11 mouse cellular contexts compared by ENCODE assay signal in the genomic region with DNA sequence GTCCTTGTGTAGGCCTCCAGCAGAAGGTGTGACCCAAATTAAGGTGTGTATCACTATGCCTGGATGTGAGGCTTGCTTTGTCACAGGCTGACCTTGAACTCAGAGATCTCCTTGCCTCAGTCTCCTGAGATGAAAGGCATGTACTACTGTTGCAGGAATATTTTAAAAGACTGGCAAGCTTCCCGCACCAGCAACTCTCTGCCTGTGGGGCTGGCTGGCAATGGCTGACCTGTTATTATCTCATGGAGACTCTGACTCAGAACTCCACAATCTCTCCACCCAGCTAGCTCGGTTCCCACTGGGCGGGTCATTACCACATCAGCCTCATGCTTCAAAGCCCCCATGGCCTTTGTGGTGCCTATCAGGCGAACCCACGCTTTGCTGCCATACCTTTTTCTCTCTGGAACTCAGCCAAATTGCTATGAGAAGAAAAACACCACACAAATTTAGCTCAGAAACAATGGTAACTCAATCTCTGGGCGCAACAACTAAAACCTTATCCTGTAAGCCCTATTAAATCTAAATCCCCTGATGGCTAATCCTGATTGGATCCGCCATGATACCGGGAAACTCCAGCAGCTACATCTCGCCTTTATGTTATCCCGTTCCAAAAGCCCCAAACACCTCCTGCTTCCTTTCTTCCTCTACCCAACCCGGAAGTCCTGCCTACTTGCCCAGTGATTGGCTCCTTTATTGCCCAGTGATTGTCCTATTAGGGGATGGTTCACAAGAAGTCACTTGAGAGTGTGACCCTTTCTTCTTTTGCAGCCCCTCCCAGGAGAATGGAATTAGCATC. TPM values are rescaled to one million over a fixed set of nuclear protein-coding genes. Genes with fewer than 3 reads are reported as not detected.
A peak's percentile ranks its signal among the peaks of the same experiment; 100 is the strongest.
DNase-seq lines count a peak whose midpoint lies in the region; ATAC-seq lines count a peak whose summit lies in the region.
"Had no signal": no experiment of that assay in that cellular context is flagged by ENCODE, and none has a peak within 500 bp of the region (broad histone marks: within the 10 kb centered on the region; RNA-seq: fewer than 3 reads in every experiment).

No protein-coding gene starts in this region.

- no peak overlapping the region for H3K27ac ChIP-seq in forebrain, embryonic 10.5 days
- H3K27ac ChIP-seq in forebrain, embryonic 12.5 days: no peak overlapping the region
- H3K27ac ChIP-seq in liver, embryonic 15.5 days (replicated peaks): peak overlapping the region; percentile 0

- no peak for ATAC-seq in forebrain, embryonic 12.5 days (ENCODE audit: low FRiP score)
- ATAC-seq in CD4-positive, CD25-positive, alpha-beta regulatory T cell, adult 4 months: peak; percentile 68
- ATAC-seq in liver, embryonic 15.5 days (ENCODE audit: insufficient read depth): peak; percentile 75
- ATAC-seq: hindbrain, embryonic 16.5 days had no signal

- no peaks in the 10 kb centered on the region for H3K36me3 ChIP-seq in forebrain, embryonic 10.5 days (replicated peaks)
- H3K36me3 ChIP-seq in forebrain, embryonic 12.5 days (replicated peaks): no peaks in the 10 kb centered on the region
- no peaks in the 10 kb centered on the region for H3K36me3 ChIP-seq in liver, embryonic 15.5 days (replicated peaks)

- H3K27me3 ChIP-seq in forebrain, embryonic 10.5 days (ENCODE audit: poor library complexity, severe bottlenecking): no peaks in the 10 kb centered on the region
- H3K27me3 ChIP-seq in forebrain, embryonic 12.5 days: no peaks in the 10 kb centered on the region
- H3K27me3 ChIP-seq in liver, embryonic 15.5 days: no peaks in the 10 kb centered on the region

- no peak for DNase-seq in forebrain, embryonic 10.5 days (ENCODE audit: extremely low spot score, low spot score)
- DNase-seq in ZHBTc4 (ENCODE audit: low read depth, low spot score): peak; percentile 95
- DNase-seq in thymus, postnatal 25 days: no peak
- DNase-seq in left cerebral cortex, adult 9 months (ENCODE audit: low spot score in 2 of 2): no peak
- DNase-seq in right cerebral cortex, adult 2 months (ENCODE audit: low spot score in 2 of 2): no peak
- DNase-seq: cerebellum, postnatal 10 days; gastrocnemius, postnatal 36 days had no signal

- H3K4me1 ChIP-seq in forebrain, embryonic 10.5 days: 0 out of 2 replicates have a peak, but pooled peaks cover 3% of the 10 kb centered on the region
- no peaks in the 10 kb centered on the region for H3K4me1 ChIP-seq in forebrain, embryonic 12.5 days
- peaks cover 16% of the 10 kb centered on the region for H3K4me1 ChIP-seq in liver, embryonic 15.5 days (replicated peaks)

- H3K9me3 ChIP-seq in forebrain, embryonic 10.5 days: peaks cover 6% of the 10 kb centered on the region; the same call in 1 of the 2 replicates
- H3K9me3 ChIP-seq in forebrain, embryonic 12.5 days: 0 out of 2 replicates have a peak, but pooled peaks cover 4% of the 10 kb centered on the region
- H3K9me3 ChIP-seq in liver, embryonic 15.5 days (replicated peaks): no peaks in the 10 kb centered on the region

- H3K4me3 ChIP-seq in forebrain, embryonic 10.5 days: peak overlapping the region; percentile 28
- no peak overlapping the region for H3K4me3 ChIP-seq in forebrain, embryonic 12.5 days (replicated peaks)
- no peak overlapping the region; the same call in 1 of the 2 replicates for H3K4me3 ChIP-seq in liver, embryonic 15.5 days (replicated peaks)

- WGBS in forebrain, embryonic 10.5 days: 59% methylated on average over 11 of the region's 11 CpGs
- WGBS in forebrain, embryonic 12.5 days: 47% methylated on average over 11 of the region's 11 CpGs
- 39% methylated on average over 11 of the region's 11 CpGs for WGBS in liver, embryonic 15.5 days (ENCODE audit: insufficient replicate concordance)

- H3K4me2 ChIP-seq in forebrain, embryonic 12.5 days: no peak overlapping the region
- peak overlapping the region; percentile 29 for H3K4me2 ChIP-seq in liver, embryonic 15.5 days

- H3K9ac ChIP-seq in forebrain, embryonic 12.5 days: no peak overlapping the region
- no peak overlapping the region for H3K9ac ChIP-seq in liver, embryonic 15.5 days

RNA-seq across cellular contexts. Expression of gene Raf1, which starts 8.6 kb away (rescaled TPM):
- 119 and 121 TPM in 2 replicates for polyA plus RNA-seq in forebrain, embryonic 10.5 days (2016; fragmentation: Nextera tagmentation; extraction: Ambion mirVana)
- 155 and 156 TPM in 2 replicates for polyA plus RNA-seq in forebrain, embryonic 12.5 days (2016; fragmentation: Nextera tagmentation; extraction: Ambion mirVana)
- 10 to 100 TPM; 46.4 to 51.6 TPM for polyA plus RNA-seq in CD4-positive, CD25-positive, alpha-beta regulatory T cell, adult 4 months (2017; shearing (Covaris generic))
- polyA plus RNA-seq in liver, embryonic 15.5 days (2015; fragmentation: Nextera tagmentation; extraction: Ambion mirVana): 36.1 and 38.6 TPM in 2 replicates
